Mouse (Mus musculus) kidney, postnatal 0 days (tissue): ENCODE results near the gene Spocd1. TPM values are rescaled to one million over a fixed set of nuclear protein-coding genes. Genes with fewer than 3 reads are reported as not detected.

Experiments
- ATAC-seq: fragments of 200-750 bp; cut with Nextera tagmentation; replicated peaks from 2 replicates; pipeline ENCODE4 v1.8.0; 2017; ENCODE audit warnings: low read depth, moderate number of reproducible peaks, moderate TSS enrichment, moderate library complexity; ENCODE audit not compliant: low FRiP score
- DNase-seq: peaks from one replicate; pipeline ENCODE4 v3.0.0-alpha.2; 2016; ENCODE audit warnings: low spot score
- H3K27ac ChIP-seq: fragments of 300-500 bp; sonication (generic); 2 replicates; pipeline ENCODE4 v1.5.1; 2014; ENCODE audit warnings: mild to moderate bottlenecking
- H3K27me3 ChIP-seq: fragments of 300-500 bp; sonication (generic); 2 replicates; pipeline ENCODE4 v1.6.1; 2014; ENCODE audit warnings: low read length, mixed read lengths; ENCODE audit not compliant: insufficient read depth
- H3K36me3 ChIP-seq: fragments of 300-500 bp; sonication (generic); 2 replicates; pipeline ENCODE4 v1.6.1; 2014; ENCODE audit warnings: low read length, mixed read lengths; ENCODE audit not compliant: insufficient read depth
- H3K4me1 ChIP-seq: fragments of 300-500 bp; sonication (generic); replicated peaks from 2 replicates; pipeline ENCODE4 v1.6.1; 2014; ENCODE audit warnings: antibody characterized with exemption, low read length, mixed read lengths; ENCODE audit not compliant: insufficient read depth
- H3K4me2 ChIP-seq: fragments of 300-500 bp; sonication (generic); 2 replicates; pipeline ENCODE4 v1.6.1; 2014; ENCODE audit warnings: mild to moderate bottlenecking, low read length, moderate library complexity, mixed read lengths
- H3K4me3 ChIP-seq: fragments of 300-500 bp; sonication (generic); replicated peaks from 2 replicates; pipeline ENCODE4 v1.5.1; 2014; ENCODE audit warnings: low read depth, low read length
- H3K9ac ChIP-seq: fragments of 300-500 bp; sonication (generic); 2 replicates; pipeline ENCODE4 v1.6.1; 2014; ENCODE audit warnings: low read depth, low read length
- H3K9me3 ChIP-seq: fragments of 300-500 bp; sonication (generic); replicated peaks from 2 replicates; pipeline ENCODE4 v1.6.1; 2016; ENCODE audit warnings: low read length, inconsistent platforms, mixed read lengths
- CTCF ChIP-seq: IDR thresholded peaks from 2 replicates; pipeline ENCODE4 v1.5.1; 2016; ENCODE audit warnings: antibody characterized with exemption, low read depth, mild to moderate bottlenecking, moderate library complexity
- WGBS: fragments of 180-500 bp; shearing (Covaris S2); extraction: QIAGEN DNeasy Blood & Tissue Kit; methylation state at CpG from one replicate; pipeline ENCODE4 v1.1.7; 2014; 5-methylcytosine and 5-hydroxymethylcytosine counted together
- polyA plus RNA-seq: library from polyadenylated mRNA; unstranded; fragments of >200 nt; fragmentation: Nextera tagmentation; extraction: Ambion mirVana; gene quantifications from 2 replicates; pipeline ENCODE4 v1.2.1, GENCODE M21; 2015

The Spocd1 gene
- polyA plus RNA-seq, 1 experiment from 2014 or later, result not detected

GRCm38 (mm10) chr4:129924694-129925093 is 4.4 kb upstream of the Spocd1 start:
- no peaks in the 10 kb centered on the region for H3K27me3 ChIP-seq
- H3K4me3 ChIP-seq, result no peak overlapping the region
- DNase-seq (no peak), ATAC-seq (no peak)
- no peak overlapping the region for H3K27ac ChIP-seq
- H3K36me3 ChIP-seq, result no peaks in the 10 kb centered on the region
- no peak overlapping the region for H3K9ac ChIP-seq
- H3K9me3 ChIP-seq, result no peaks in the 10 kb centered on the region
- no peak for TF ChIP-seq CTCF
- H3K4me2 ChIP-seq, result no peak overlapping the region
- no peaks in the 10 kb centered on the region for H3K4me1 ChIP-seq
- 52% methylated on average over 6 of the region's 6 CpGs for WGBS

GRCm38 (mm10) chr4:129926544-129926943 is 2.5 kb upstream of the Spocd1 start:
- TF ChIP-seq CTCF, result no peak
- DNase-seq (no peak), ATAC-seq (no peak)
- no peak overlapping the region for H3K27ac ChIP-seq
- H3K9ac ChIP-seq, result no peak overlapping the region
- no peak overlapping the region for H3K4me3 ChIP-seq
- 32% methylated on average over 8 of the region's 8 CpGs for WGBS
- H3K4me2 ChIP-seq, result no peak overlapping the region
- no peaks in the 10 kb centered on the region for H3K36me3 ChIP-seq
- no peaks in the 10 kb centered on the region for H3K4me1 ChIP-seq
- H3K9me3 ChIP-seq, result no peaks in the 10 kb centered on the region
- H3K27me3 ChIP-seq, result no peaks in the 10 kb centered on the region

- Histone ChIP-seq H3K4me3 (no peak overlapping the region), H3K36me3 (no peaks in the 10 kb centered on the region), H3K4me1 (no peaks in the 10 kb centered on the region), H3K27me3 (no peaks in the 10 kb centered on the region), H3K27ac (no peak overlapping the region), H3K9ac (no peak overlapping the region), H3K9me3 (no peaks in the 10 kb centered on the region), H3K4me2 (no peak overlapping the region)
- DNase-seq (no peak), ATAC-seq (no peak)
- 77% methylated on average over 3 of the region's 3 CpGs for WGBS
- TF ChIP-seq CTCF, result no peak
These were observed 2.0 kb upstream of the Spocd1 start for GRCm38 (mm10) chr4:129927091-129927490.

- WGBS, result 5% methylated on average over 19 of the region's 19 CpGs
- Histone ChIP-seq H3K4me3 (no peak overlapping the region), H3K4me1 (no peaks in the 10 kb centered on the region), H3K9ac (no peak overlapping the region), H3K9me3 (no peaks in the 10 kb centered on the region), H3K27me3 (no peaks in the 10 kb centered on the region), H3K4me2 (peak overlapping the region; percentile 45), H3K27ac (no peak overlapping the region), H3K36me3 (no peaks in the 10 kb centered on the region)
- peak; percentile 94 for TF ChIP-seq CTCF
- ATAC-seq, result 0 out of 2 replicates have a peak, but pooled peaks have one; percentile 49
- peak; percentile 76 for DNase-seq
These were observed 811 bp upstream of the Spocd1 start for GRCm38 (mm10) chr4:129928124-129928751.

- no peak for DNase-seq
- H3K4me3 ChIP-seq, result no peak overlapping the region
- H3K36me3 ChIP-seq, result no peaks in the 10 kb centered on the region
- H3K27ac ChIP-seq, result no peak overlapping the region
- TF ChIP-seq CTCF, result no peak
- no peak overlapping the region for H3K4me2 ChIP-seq
- H3K4me1 ChIP-seq, result no peaks in the 10 kb centered on the region
- H3K9me3 ChIP-seq, result no peaks in the 10 kb centered on the region
- no peaks in the 10 kb centered on the region for H3K27me3 ChIP-seq
- peak; percentile 17; the same call in 1 of the 2 replicates for ATAC-seq
- H3K9ac ChIP-seq, result no peak overlapping the region
- WGBS, result 53% methylated on average over 14 of the region's 14 CpGs
These were observed 4.6 kb downstream of the Spocd1 start for GRCm38 (mm10) chr4:129933696-129934095.

GRCm38 (mm10) chr4:129934177-129934855 is 5.3 kb downstream of the Spocd1 start:
- DNase-seq, result no peak
- H3K4me3 ChIP-seq, result no peak overlapping the region
- TF ChIP-seq CTCF, result no peak
- H3K9me3 ChIP-seq, result no peaks in the 10 kb centered on the region
- WGBS, result 53% methylated on average over 16 of the region's 16 CpGs
- no peak overlapping the region for H3K27ac ChIP-seq
- H3K9ac ChIP-seq, result no peak overlapping the region
- peak; percentile 25; the same call in 1 of the 2 replicates for ATAC-seq
- no peak overlapping the region for H3K4me2 ChIP-seq
- no peaks in the 10 kb centered on the region for H3K27me3 ChIP-seq
- no peaks in the 10 kb centered on the region for H3K4me1 ChIP-seq
- no peaks in the 10 kb centered on the region for H3K36me3 ChIP-seq
